Mouse (Mus musculus) layer of hippocampus, adult 18-20 months (tissue): ENCODE data around the gene Mcmbp. TPM values are rescaled to one million over a fixed set of nuclear protein-coding genes. Genes with fewer than 3 reads are reported as not detected.
"Not testable (repeated sequence)": the region's sequence is repeated elsewhere in the genome, so short reads cannot be mapped to it uniquely, and the experiment has no call there.

ENCODE experiments used
- DNase-seq, 2 experiments: peaks; one replicate each; pipeline ENCODE4 v3.0.0; 2022; ENCODE audit warnings: low spot score in 2 of 2
- total RNA-seq, 2 experiments: library from RNA; stranded (reverse); gene quantifications; 2 replicates each; pipeline ENCODE4 v1.2.3; 2021

Gene Mcmbp
- total RNA-seq, 2 experiments from 2014 or later, result 27.4 to 28.1 TPM

GRCm38 (mm10) chr7:128724761-128725160 lies 15.5 kb downstream of the Mcmbp start:
- DNase-seq, result peak; percentile 67 to 91

GRCm38 (mm10) chr7:128717991-128718390 lies 22.3 kb downstream of the Mcmbp start:
- no peak for DNase-seq

DNA sequence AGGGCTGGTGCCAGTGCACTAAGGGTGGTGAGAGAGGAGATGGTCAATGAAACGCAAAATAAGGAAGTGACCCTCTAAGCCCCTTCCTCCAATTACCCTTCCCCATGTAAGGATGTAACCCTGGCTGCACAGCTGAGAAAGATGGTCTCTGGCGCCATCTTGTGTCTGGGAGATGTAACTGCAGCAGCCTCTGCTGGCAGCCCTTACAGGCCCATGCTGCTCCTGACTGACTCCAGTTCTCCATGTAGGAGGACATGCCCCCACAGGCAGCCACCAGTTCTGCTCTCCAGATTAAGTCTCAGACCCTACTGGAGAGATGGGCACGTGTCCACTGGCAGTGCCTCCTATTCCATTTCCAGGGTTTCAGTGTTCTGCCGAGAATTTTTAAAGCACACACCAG lies 34.6 kb downstream of the Mcmbp start:
- peak in 1 of 2 experiments; percentile 83 for DNase-seq

GRCm38 (mm10) chr7:128699959-128700358 lies 40.3 kb downstream of the Mcmbp start:
- not testable (repeated sequence) for DNase-seq

DNA sequence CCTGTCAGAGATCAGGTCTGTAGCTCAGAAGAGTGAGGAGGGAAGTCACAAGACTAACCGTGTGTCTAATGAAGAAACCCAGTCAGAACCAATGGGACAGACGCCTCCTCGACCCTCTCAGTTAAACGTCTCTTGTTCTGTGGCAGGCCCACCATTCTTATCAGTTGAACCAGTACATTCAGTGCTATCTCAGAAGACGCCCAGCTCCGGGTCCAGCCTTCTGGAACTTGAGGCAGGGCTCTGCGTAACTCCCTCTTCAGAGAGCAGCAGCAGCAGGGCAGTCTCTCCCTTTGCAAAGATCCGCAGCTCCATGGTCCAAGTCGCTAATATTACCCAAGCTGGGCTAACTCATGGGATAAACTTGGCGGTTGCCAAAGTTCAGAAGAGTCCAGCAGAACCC lies 45.4 kb downstream of the Mcmbp start:
- DNase-seq, result no peak

DNA sequence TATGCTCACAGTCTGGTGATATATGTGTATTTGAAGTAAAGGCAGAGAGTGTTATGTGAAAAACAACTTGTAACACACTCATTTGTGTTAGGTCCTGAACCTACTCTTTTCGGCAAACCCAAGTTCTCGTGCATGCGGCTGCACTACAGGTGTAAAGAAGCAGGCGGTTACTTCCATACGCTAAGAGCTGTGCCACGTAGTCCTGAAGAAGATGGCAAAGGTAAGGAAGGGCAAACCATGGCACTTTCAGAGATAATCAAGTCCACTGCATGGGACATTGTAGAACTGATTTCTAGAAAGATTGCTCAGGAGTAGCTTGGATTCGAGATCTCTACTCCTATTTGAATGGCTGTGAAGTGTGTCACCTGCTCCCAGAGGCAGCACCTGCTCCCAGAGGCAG lies 48.1 kb downstream of the Mcmbp start:
- no peak for DNase-seq

GRCm38 (mm10) chr7:128690796-128691195 lies 49.5 kb downstream of the Mcmbp start:
- DNase-seq, result peak; percentile 81 to 93

DNA sequence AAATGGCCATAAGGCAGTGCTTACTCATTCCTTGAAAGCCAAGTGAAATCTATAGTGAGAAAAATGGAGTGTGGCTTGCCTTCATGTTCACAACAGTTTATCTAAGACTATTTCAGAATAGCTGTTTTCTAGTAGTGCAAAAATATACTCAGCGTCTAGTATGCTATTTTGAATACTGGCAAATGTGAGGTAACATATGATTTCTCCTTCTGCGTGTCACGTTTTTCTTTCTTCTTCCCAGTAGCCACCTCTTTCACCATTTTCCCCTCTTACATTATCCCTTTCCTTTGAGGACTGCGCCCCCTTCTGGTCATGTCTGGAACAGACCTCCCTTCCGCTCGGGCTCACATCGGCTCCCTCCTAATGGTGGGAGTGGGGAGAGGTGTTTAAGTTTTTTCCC lies 50.2 kb downstream of the Mcmbp start:
- peak; percentile 90 to 95 for DNase-seq

- DNase-seq, result no peak
Measured at GRCm38 (mm10) chr7:128689347-128689746, 50.9 kb downstream of the Mcmbp start.

DNA sequence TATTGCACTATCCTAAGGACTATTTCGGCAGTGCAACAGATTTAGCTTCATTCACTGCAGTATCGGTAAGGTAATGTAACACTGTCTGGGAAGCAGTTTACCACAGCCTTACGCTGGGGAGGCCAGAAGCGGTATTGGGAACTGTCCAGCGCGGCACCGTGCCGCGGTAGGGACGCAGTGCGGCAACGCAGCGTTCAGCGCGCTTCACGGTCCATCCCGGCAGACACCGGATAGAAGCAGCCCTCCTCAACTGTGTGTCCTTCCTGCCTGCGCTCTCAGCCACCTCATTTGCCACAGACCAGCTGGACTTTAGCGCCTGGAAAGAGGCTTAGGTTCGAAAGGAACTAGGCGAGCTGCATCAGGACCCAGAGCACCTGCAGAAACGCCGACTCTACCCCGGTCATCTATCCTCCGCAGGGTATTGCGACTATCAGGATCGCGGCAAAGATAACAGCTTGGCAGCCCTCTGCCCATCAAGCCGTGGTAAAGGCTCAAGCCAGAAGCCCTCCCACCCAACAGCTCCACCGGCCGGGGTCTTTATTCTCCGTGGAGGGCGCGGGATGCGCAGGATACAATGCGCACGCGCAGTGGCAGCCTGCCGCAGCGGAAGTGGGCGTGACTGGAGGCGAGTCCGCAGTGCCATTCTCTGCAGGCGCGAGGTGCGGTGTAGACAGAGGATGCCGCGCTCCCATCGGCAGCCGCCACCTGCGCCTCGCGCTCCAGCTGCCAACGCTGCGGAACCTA lies 52.3 kb downstream of the Mcmbp start:
- DNase-seq, result peak; percentile 81 to 87

GRCm38 (mm10) chr7:128678546-128678945 lies 61.7 kb downstream of the Mcmbp start:
- no peak for DNase-seq

DNA sequence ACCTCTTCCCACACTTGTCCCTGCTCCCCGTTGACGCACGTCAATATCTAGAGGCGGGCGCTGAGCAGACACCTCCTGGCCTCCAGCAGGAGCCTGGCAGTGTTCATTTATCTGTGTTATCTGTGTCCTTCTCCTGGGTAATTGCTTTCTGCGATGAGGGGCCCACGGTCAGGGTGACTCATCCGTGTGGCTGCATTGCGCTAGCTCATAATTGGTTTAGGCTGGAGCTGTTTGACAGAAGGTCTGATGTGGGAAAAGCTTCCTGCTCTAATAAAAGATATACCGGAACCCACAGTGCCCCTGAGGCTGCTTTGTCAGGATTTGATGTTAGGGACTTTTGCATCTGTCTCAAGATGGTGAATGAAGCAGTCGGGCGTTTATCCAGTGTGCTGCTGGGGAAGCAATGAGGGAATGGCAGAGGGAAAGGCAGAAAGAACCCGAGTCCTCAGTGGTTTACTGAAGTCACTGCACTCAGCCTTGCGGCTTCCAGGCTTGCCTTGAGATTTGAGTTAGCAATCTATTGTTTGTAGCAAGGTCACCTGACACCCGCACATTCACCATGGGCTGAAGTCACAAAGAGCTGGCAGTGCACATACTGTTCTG lies 67.8 kb downstream of the Mcmbp start:
- peak; percentile 39 to 74 for DNase-seq

DNA sequence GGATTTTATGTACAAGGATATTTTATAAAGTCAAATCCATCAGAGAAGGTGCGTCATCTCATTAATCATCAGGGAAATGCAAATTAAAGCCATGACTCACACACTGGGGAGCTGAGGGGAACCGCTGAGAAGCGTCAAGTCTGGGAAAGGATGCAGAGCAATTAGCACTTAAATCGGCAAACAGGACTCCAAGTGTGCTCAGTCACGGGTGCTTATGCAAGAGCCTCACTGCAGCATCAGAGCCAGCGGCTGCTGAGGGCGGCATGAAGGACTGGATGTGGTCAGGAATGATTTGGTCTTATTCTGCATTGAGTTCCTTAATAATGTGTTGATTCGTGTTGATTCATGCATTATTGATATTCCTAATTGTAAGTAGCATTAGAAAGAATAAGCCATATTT lies 68.3 kb downstream of the Mcmbp start:
- DNase-seq, result peak; percentile 78 to 80

DNA sequence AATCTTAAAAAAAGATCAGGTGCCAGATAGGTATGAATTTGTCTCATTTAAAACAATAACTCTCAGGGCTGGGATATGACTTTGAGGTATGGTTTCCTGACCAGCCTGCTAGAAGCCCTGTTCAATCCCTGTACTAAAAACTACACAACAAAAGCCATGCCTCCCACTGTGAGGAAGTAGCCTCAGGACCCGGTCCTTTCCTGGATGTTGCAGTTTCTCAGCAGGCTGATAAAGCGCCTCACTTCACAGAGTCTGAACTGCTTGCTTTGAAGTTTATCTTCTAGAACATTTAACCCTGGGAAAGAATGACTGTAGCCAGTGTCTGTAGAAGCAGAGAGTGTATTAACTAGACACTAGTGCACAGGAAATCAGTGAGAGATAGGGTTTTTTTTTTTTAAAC lies 71.5 kb downstream of the Mcmbp start:
- DNase-seq, result no peak

DNA sequence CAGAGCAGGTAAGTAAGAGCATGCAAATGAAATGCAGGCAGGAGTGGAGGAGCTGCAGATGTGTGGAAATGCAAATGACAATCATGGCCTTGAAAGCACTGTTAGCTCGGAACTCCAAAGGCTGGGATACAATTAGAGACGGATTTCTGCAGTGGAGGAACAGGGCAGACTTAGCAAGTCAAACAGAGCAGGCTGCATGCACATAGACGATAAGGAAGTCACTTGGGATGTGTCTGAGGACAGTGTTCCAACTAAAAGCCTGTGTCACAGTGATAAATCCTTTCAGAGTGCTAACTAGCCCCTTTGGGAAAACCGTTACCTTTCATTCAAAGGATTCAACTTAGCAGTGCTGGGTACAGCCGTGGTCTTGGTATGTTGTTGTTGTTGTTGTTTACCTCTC lies 72.5 kb downstream of the Mcmbp start:
- DNase-seq, result no peak

DNA sequence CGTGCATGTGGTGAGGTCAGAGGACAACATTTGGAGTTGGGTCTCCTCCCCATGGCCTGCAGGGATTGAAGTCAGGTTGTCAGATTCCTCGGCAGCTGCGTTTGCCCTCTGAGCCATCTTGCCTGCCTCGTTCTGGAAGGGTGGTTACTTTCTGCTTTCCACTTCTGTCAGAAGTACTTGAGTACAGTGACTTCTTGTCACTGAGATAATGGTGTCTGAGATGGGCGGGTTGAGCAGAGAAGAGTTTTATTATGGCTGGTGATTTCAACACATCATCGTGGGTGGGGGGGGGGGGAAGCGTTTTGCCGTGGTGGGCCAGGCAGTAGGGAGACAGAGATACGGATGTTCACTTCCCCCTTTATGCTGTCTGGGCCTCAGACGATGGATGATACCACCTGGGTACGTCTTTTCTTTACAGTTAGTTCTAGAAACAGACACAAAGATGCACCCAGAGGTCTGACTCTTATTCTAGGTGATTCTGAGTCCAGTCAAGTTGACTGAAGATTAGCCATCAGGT lies 75.4 kb downstream of the Mcmbp start:
- DNase-seq, result no peak

DNA sequence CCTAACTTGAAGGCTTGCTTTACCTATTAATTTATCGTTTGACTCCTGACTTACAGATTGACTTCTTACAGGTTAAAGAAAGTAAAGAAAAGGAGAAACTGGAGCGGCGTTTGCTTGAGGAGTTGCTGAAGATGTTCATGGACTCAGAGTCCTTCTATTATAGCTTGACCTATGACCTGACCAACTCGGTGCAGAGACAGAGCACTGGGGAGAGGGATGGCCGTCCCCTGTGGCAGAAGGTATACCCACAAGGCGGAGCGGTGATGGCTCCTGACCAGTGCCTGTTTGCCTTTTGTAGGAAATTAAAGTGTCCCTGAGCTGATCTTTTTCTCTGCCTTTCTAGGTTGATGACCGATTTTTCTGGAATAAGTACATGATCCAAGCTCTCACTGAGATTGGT lies 76.4 kb downstream of the Mcmbp start:
- DNase-seq, result no peak

GRCm38 (mm10) chr7:128656970-128657369 lies 83.3 kb downstream of the Mcmbp start:
- no peak for DNase-seq

Other genes with a start within 250 kb of the Mcmbp start
- 10 to 100 TPM; 16.0 to 16.3 TPM for gene Bag3, start 216.9 kb downstream of the Mcmbp start, total RNA-seq
- 100 to 1,000 TPM; 107 to 113 TPM for gene Inpp5f, start 129.2 kb downstream of the Mcmbp start, total RNA-seq
- gene Sec23ip, start 4.4 kb upstream of the Mcmbp start, total RNA-seq, result 10 to 100 TPM; 49.7 to 50.6 TPM